Mouse (Mus musculus): ENCODE measurements around the gene Rnf220. TPM values are rescaled to one million over a fixed set of nuclear protein-coding genes. Genes with fewer than 3 reads are reported as not detected.

The Rnf220 gene
- polyA plus RNA-seq, 1 experiment from 2014 or later: 109 TPM

GRCm38 (mm10) chr4:117482103-117482502 is 14.7 kb downstream of the Rnf220 start:
- Histone ChIP-seq H3K27ac (ENCODE audit: low read depth, low read length) (no peak overlapping the region), H3K36me3 (ENCODE audit: control insufficient read depth, insufficient read depth, low read length) (no peaks in the 10 kb centered on the region), H3K9ac (ENCODE audit: low read depth, low read length) (no peak overlapping the region), H3K4me3 (ENCODE audit: low read length) (no peak overlapping the region), H3K4me2 (ENCODE audit: low read length) (no peak overlapping the region), H3K27me3 (replicated peaks; ENCODE audit: control insufficient read depth, insufficient read depth, low read length) (peaks cover 33% of the 10 kb centered on the region), H3K9me3 (ENCODE audit: control insufficient read depth, low read length) (no peaks in the 10 kb centered on the region), H3K4me1 (ENCODE audit: control insufficient read depth, insufficient read depth, low read depth, low read length) (peaks cover 15% of the 10 kb centered on the region)
- 75% methylated on average over 5 of the region's 5 CpGs for WGBS
- ATAC-seq: no peak

GRCm38 (mm10) chr4:117480611-117481445 is 16.0 kb downstream of the Rnf220 start:
- Histone ChIP-seq H3K4me3 (ENCODE audit: low read length) (no peak overlapping the region), H3K4me1 (ENCODE audit: control insufficient read depth, insufficient read depth, low read depth, low read length) (peaks cover 15% of the 10 kb centered on the region), H3K4me2 (ENCODE audit: low read length) (no peak overlapping the region), H3K36me3 (ENCODE audit: control insufficient read depth, insufficient read depth, low read length) (no peaks in the 10 kb centered on the region), H3K9ac (ENCODE audit: low read depth, low read length) (no peak overlapping the region), H3K9me3 (ENCODE audit: control insufficient read depth, low read length) (no peaks in the 10 kb centered on the region), H3K27ac (ENCODE audit: low read depth, low read length) (no peak overlapping the region), H3K27me3 (replicated peaks; ENCODE audit: control insufficient read depth, insufficient read depth, low read length) (peaks cover 31% of the 10 kb centered on the region)
- WGBS: 33% methylated on average over 11 of the region's 11 CpGs
- ATAC-seq: no peak

- Histone ChIP-seq H3K4me3 (ENCODE audit: low read length) (no peak overlapping the region), H3K9ac (ENCODE audit: low read depth, low read length) (no peak overlapping the region), H3K36me3 (ENCODE audit: control insufficient read depth, insufficient read depth, low read length) (no peaks in the 10 kb centered on the region), H3K27ac (ENCODE audit: low read depth, low read length) (no peak overlapping the region), H3K4me2 (ENCODE audit: low read length) (no peak overlapping the region), H3K27me3 (replicated peaks; ENCODE audit: control insufficient read depth, insufficient read depth, low read length) (peaks cover 24% of the 10 kb centered on the region), H3K9me3 (ENCODE audit: control insufficient read depth, low read length) (no peaks in the 10 kb centered on the region), H3K4me1 (ENCODE audit: control insufficient read depth, insufficient read depth, low read depth, low read length) (peaks cover 14% of the 10 kb centered on the region)
- ATAC-seq: no peak
- WGBS: 51% methylated on average over 6 of the region's 6 CpGs
These were observed 16.9 kb downstream of the Rnf220 start for GRCm38 (mm10) chr4:117479951-117480350.

GRCm38 (mm10) chr4:117478101-117478673 is 18.7 kb downstream of the Rnf220 start:
- H3K4me3 ChIP-seq (ENCODE audit: low read length): no peak overlapping the region
- no peak overlapping the region for H3K4me2 ChIP-seq (ENCODE audit: low read length)
- no peak overlapping the region for H3K9ac ChIP-seq (ENCODE audit: low read depth, low read length)
- H3K9me3 ChIP-seq (ENCODE audit: control insufficient read depth, low read length): no peaks in the 10 kb centered on the region
- no peaks in the 10 kb centered on the region for H3K36me3 ChIP-seq (ENCODE audit: control insufficient read depth, insufficient read depth, low read length)
- 76% methylated on average over 15 of the region's 15 CpGs for WGBS
- H3K4me1 ChIP-seq (ENCODE audit: control insufficient read depth, insufficient read depth, low read depth, low read length): peaks cover 3% of the 10 kb centered on the region; the same call in 1 of the 2 replicates
- H3K27me3 ChIP-seq (replicated peaks; ENCODE audit: control insufficient read depth, insufficient read depth, low read length): peaks cover 26% of the 10 kb centered on the region
- ATAC-seq: no peak
- no peak overlapping the region for H3K27ac ChIP-seq (ENCODE audit: low read depth, low read length)

GRCm38 (mm10) chr4:117477401-117477800 is 19.5 kb downstream of the Rnf220 start:
- Histone ChIP-seq H3K9me3 (ENCODE audit: control insufficient read depth, low read length) (no peaks in the 10 kb centered on the region), H3K36me3 (ENCODE audit: control insufficient read depth, insufficient read depth, low read length) (no peaks in the 10 kb centered on the region), H3K27ac (ENCODE audit: low read depth, low read length) (no peak overlapping the region), H3K4me1 (ENCODE audit: control insufficient read depth, insufficient read depth, low read depth, low read length) (peaks cover 3% of the 10 kb centered on the region; the same call in 1 of the 2 replicates), H3K4me3 (ENCODE audit: low read length) (no peak overlapping the region), H3K9ac (ENCODE audit: low read depth, low read length) (no peak overlapping the region), H3K4me2 (ENCODE audit: low read length) (no peak overlapping the region), H3K27me3 (replicated peaks; ENCODE audit: control insufficient read depth, insufficient read depth, low read length) (peaks cover 26% of the 10 kb centered on the region)
- ATAC-seq: no peak
- 64% methylated on average over 5 of the region's 5 CpGs for WGBS

GRCm38 (mm10) chr4:117476777-117477176 is 20.1 kb downstream of the Rnf220 start:
- Histone ChIP-seq H3K9ac (ENCODE audit: low read depth, low read length) (no peak overlapping the region), H3K27me3 (replicated peaks; ENCODE audit: control insufficient read depth, insufficient read depth, low read length) (peaks cover 26% of the 10 kb centered on the region), H3K27ac (ENCODE audit: low read depth, low read length) (no peak overlapping the region), H3K9me3 (ENCODE audit: control insufficient read depth, low read length) (no peaks in the 10 kb centered on the region), H3K4me2 (ENCODE audit: low read length) (no peak overlapping the region), H3K36me3 (ENCODE audit: control insufficient read depth, insufficient read depth, low read length) (no peaks in the 10 kb centered on the region), H3K4me1 (ENCODE audit: control insufficient read depth, insufficient read depth, low read depth, low read length) (peaks cover 3% of the 10 kb centered on the region; the same call in 1 of the 2 replicates), H3K4me3 (ENCODE audit: low read length) (no peak overlapping the region)
- ATAC-seq: no peak
- 68% methylated on average over 4 of the region's 4 CpGs for WGBS

- no peak overlapping the region for H3K27ac ChIP-seq (ENCODE audit: low read depth, low read length)
- no peak for ATAC-seq
- H3K27me3 ChIP-seq (replicated peaks; ENCODE audit: control insufficient read depth, insufficient read depth, low read length): peaks cover 22% of the 10 kb centered on the region
- no peak overlapping the region for H3K4me3 ChIP-seq (ENCODE audit: low read length)
- H3K9me3 ChIP-seq (ENCODE audit: control insufficient read depth, low read length): no peaks in the 10 kb centered on the region
- no peak overlapping the region for H3K9ac ChIP-seq (ENCODE audit: low read depth, low read length)
- H3K4me2 ChIP-seq (ENCODE audit: low read length): no peak overlapping the region
- H3K4me1 ChIP-seq (ENCODE audit: control insufficient read depth, insufficient read depth, low read depth, low read length): peaks cover 3% of the 10 kb centered on the region; the same call in 1 of the 2 replicates
- H3K36me3 ChIP-seq (ENCODE audit: control insufficient read depth, insufficient read depth, low read length): no peaks in the 10 kb centered on the region
These were observed 20.5 kb downstream of the Rnf220 start for GRCm38 (mm10) chr4:117476355-117476754.

- H3K9me3 ChIP-seq (ENCODE audit: control insufficient read depth, low read length): no peaks in the 10 kb centered on the region
- H3K4me2 ChIP-seq (ENCODE audit: low read length): no peak overlapping the region
- H3K4me3 ChIP-seq (ENCODE audit: low read length): no peak overlapping the region
- no peak overlapping the region for H3K9ac ChIP-seq (ENCODE audit: low read depth, low read length)
- no peak for ATAC-seq
- no peaks in the 10 kb centered on the region for H3K36me3 ChIP-seq (ENCODE audit: control insufficient read depth, insufficient read depth, low read length)
- H3K27ac ChIP-seq (ENCODE audit: low read depth, low read length): no peak overlapping the region
- H3K4me1 ChIP-seq (ENCODE audit: control insufficient read depth, insufficient read depth, low read depth, low read length): peaks cover 3% of the 10 kb centered on the region; the same call in 1 of the 2 replicates
- H3K27me3 ChIP-seq (replicated peaks; ENCODE audit: control insufficient read depth, insufficient read depth, low read length): peaks cover 17% of the 10 kb centered on the region
These were observed 22.9 kb downstream of the Rnf220 start for GRCm38 (mm10) chr4:117473985-117474354.

GRCm38 (mm10) chr4:117473291-117473984 is 23.4 kb downstream of the Rnf220 start:
- H3K9me3 ChIP-seq (ENCODE audit: control insufficient read depth, low read length): no peaks in the 10 kb centered on the region
- no peak overlapping the region for H3K4me2 ChIP-seq (ENCODE audit: low read length)
- no peaks in the 10 kb centered on the region for H3K36me3 ChIP-seq (ENCODE audit: control insufficient read depth, insufficient read depth, low read length)
- ATAC-seq: no peak
- H3K27ac ChIP-seq (ENCODE audit: low read depth, low read length): no peak overlapping the region
- peaks cover 17% of the 10 kb centered on the region for H3K27me3 ChIP-seq (replicated peaks; ENCODE audit: control insufficient read depth, insufficient read depth, low read length)
- WGBS: 84% methylated on average over 14 of the region's 14 CpGs
- peaks cover 3% of the 10 kb centered on the region; the same call in 1 of the 2 replicates for H3K4me1 ChIP-seq (ENCODE audit: control insufficient read depth, insufficient read depth, low read depth, low read length)
- no peak overlapping the region for H3K4me3 ChIP-seq (ENCODE audit: low read length)
- no peak overlapping the region for H3K9ac ChIP-seq (ENCODE audit: low read depth, low read length)

Data from hindbrain, embryonic 16.5 days (tissue).